Mouse (Mus musculus): ENCODE data around the gene Trip4.

DNA sequence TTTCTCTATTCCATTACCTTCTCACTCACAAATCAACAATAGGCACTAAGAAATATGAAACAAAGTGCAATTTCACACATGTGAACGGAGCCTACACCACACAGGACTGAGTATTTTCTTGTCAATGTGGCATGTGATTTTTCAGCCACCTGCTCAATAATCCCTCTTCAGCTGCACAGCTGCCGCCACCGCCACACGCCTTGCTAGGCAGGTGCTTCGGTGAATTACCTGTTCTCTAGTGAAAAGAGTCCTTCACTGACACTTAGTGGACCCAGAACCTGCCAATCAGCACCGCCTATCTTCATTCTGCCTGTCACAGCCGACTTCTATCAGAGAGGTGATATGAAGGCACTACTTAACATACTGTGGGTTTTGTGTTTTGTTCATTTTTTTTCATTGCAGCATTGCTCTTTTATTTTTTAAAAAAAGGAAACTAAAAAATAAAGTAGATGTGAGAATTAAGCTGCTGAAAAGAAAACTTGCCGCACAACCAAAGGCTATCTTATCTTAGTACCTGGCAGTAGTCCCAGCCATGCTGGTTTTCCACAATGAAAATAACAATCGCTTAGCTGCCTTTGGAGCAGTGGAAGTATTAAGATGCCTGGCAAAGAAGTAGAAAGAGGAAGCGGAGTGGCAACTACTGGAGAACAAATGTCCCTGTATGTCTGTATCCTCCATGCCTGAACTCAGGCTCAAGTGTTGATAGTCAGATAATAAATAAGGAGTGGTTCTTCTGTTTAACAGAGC lies 84.7 kb downstream of the Trip4 start:
- TF ChIP-seq CTCF (IDR thresholded peaks at IDR 0.05; ENCODE audit: control insufficient read depth, insufficient read depth, low read length): no peak
- no peak for TF ChIP-seq POLR2A (IDR thresholded peaks at IDR 0.05; ENCODE audit: borderline replicate concordance, control insufficient read depth, low read depth, low read length)
